Mouse (Mus musculus) hindbrain, embryonic 11.5 days (tissue): Measurements from ENCODE around the gene Snrpa1. TPM values are rescaled to one million over a fixed set of nuclear protein-coding genes. Genes with fewer than 3 reads are reported as not detected.
"Not testable (repeated sequence)": the region's sequence is repeated elsewhere in the genome, so short reads cannot be mapped to it uniquely, and the experiment has no call there.

ENCODE experiments used
- ATAC-seq: fragments of 200-750 bp; cut with Nextera tagmentation; 2 replicates; pipeline ENCODE4 v1.8.0; 2017; ENCODE audit warnings: mild to moderate bottlenecking, moderate TSS enrichment, moderate library complexity; ENCODE audit not compliant: low FRiP score
- DNase-seq: peaks from one replicate; pipeline ENCODE4 v3.0.0-alpha.2; 2015; ENCODE audit warnings: low spot score
- H3K27ac ChIP-seq: fragments of 300-500 bp; sonication (generic); 2 replicates; pipeline ENCODE4 v1.5.1; 2014; ENCODE audit warnings: mild to moderate bottlenecking, low read depth, low read length
- H3K27me3 ChIP-seq: fragments of 300-500 bp; sonication (generic); 2 replicates; pipeline ENCODE4 v1.6.1; 2014; ENCODE audit warnings: mild to moderate bottlenecking, low read length, moderate library complexity, mixed read lengths; ENCODE audit not compliant: control insufficient read depth, insufficient read depth
- H3K36me3 ChIP-seq: fragments of 300-500 bp; sonication (generic); 2 replicates; pipeline ENCODE4 v1.6.1; 2014; ENCODE audit warnings: mild to moderate bottlenecking, low read length, moderate library complexity, mixed read lengths; ENCODE audit not compliant: control insufficient read depth, insufficient read depth
- H3K4me1 ChIP-seq: fragments of 300-500 bp; sonication (generic); replicated peaks from 2 replicates; pipeline ENCODE4 v1.6.1; 2014; ENCODE audit warnings: low read length, mixed read lengths; ENCODE audit not compliant: control insufficient read depth, insufficient read depth
- H3K4me2 ChIP-seq: fragments of 300-500 bp; sonication (generic); replicated peaks from 2 replicates; pipeline ENCODE4 v1.6.1; 2014; ENCODE audit warnings: mild to moderate bottlenecking, low read depth, low read length
- H3K4me3 ChIP-seq: fragments of 300-500 bp; sonication (generic); 2 replicates; pipeline ENCODE4 v1.5.1; 2014; ENCODE audit warnings: low read depth, low read length
- H3K9ac ChIP-seq: fragments of 300-500 bp; sonication (generic); 2 replicates; pipeline ENCODE4 v1.6.1; 2014; ENCODE audit warnings: low read depth, low read length
- H3K9me3 ChIP-seq: fragments of 300-500 bp; sonication (generic); 2 replicates; pipeline ENCODE4 v1.6.1; 2016; ENCODE audit warnings: low read length; ENCODE audit not compliant: control insufficient read depth
- WGBS: fragments of 180-500 bp; shearing (Covaris S2); extraction: QIAGEN DNeasy Blood & Tissue Kit; methylation state at CpG from one replicate; pipeline ENCODE4 v1.1.7; 2014; 5-methylcytosine and 5-hydroxymethylcytosine counted together
- polyA plus RNA-seq: library from polyadenylated mRNA; unstranded; fragments of >200 nt; fragmentation: Nextera tagmentation; extraction: Ambion mirVana; gene quantifications from 2 replicates; pipeline ENCODE4 v1.2.1, GENCODE M21; 2014

Snrpa1 gene
- polyA plus RNA-seq, 1 experiment from 2014 or later, result 234 TPM

GRCm38 (mm10) chr7:66043552-66044459, 15.0 kb upstream of the Snrpa1 start, which contains the start of gene Gm45213:
Gene Gm45213, plus strand, starts transcription at chr7:66043602.
- no peaks in the 10 kb centered on the region for H3K36me3 ChIP-seq
- no peak within 1 kb of the TSS for H3K27ac ChIP-seq
- no peaks in the 10 kb centered on the region for H3K9me3 ChIP-seq
- no peak within 1 kb of the TSS for H3K4me3 ChIP-seq
- ATAC-seq (no peak), DNase-seq (no peak)
- H3K27me3 ChIP-seq, result 0 out of 2 replicates have a peak, but pooled peaks cover 2% of the 10 kb centered on the region
- H3K9ac ChIP-seq, result no peak within 1 kb of the TSS
- 0 out of 2 replicates have a peak, but pooled peaks cover 2% of the 10 kb centered on the region for H3K4me1 ChIP-seq
- H3K4me2 ChIP-seq, result no peak within 1 kb of the TSS
- WGBS, result 74% methylated on average over 10 of the region's 10 CpGs

- Histone ChIP-seq H3K27me3 (0 out of 2 replicates have a peak, but pooled peaks cover 2% of the 10 kb centered on the region), H3K9me3 (no peaks in the 10 kb centered on the region), H3K9ac (no peak overlapping the region), H3K4me1 (0 out of 2 replicates have a peak, but pooled peaks cover 2% of the 10 kb centered on the region), H3K27ac (no peak overlapping the region), H3K36me3 (no peaks in the 10 kb centered on the region), H3K4me3 (no peak overlapping the region), H3K4me2 (no peak overlapping the region)
- ATAC-seq (peak; percentile 55; the same call in 1 of the 2 replicates), DNase-seq (no peak)
- WGBS, result 35% methylated on average over 9 of the region's 9 CpGs
Measured at GRCm38 (mm10) chr7:66044617-66045016, 14.2 kb upstream of the Snrpa1 start.

- Histone ChIP-seq H3K27me3 (0 out of 2 replicates have a peak, but pooled peaks cover 2% of the 10 kb centered on the region), H3K9me3 (no peaks in the 10 kb centered on the region), H3K9ac (no peak overlapping the region), H3K36me3 (no peaks in the 10 kb centered on the region), H3K27ac (no peak overlapping the region), H3K4me1 (0 out of 2 replicates have a peak, but pooled peaks cover 2% of the 10 kb centered on the region), H3K4me2 (no peak overlapping the region), H3K4me3 (no peak overlapping the region)
- 51% methylated on average over 17 of the region's 17 CpGs for WGBS
- DNase-seq (no peak), ATAC-seq (no peak)
Measured at GRCm38 (mm10) chr7:66046921-66047918, 11.6 kb upstream of the Snrpa1 start.

- H3K27ac ChIP-seq, result no peak overlapping the region
- no peak overlapping the region for H3K9ac ChIP-seq
- no peak overlapping the region for H3K4me3 ChIP-seq
- no peaks in the 10 kb centered on the region for H3K36me3 ChIP-seq
- DNase-seq (no peak), ATAC-seq (no peak)
- no peak overlapping the region for H3K4me2 ChIP-seq
- H3K9me3 ChIP-seq, result no peaks in the 10 kb centered on the region; the same call in 1 of the 2 replicates
- 74% methylated on average over 4 of the region's 4 CpGs for WGBS
- 0 out of 2 replicates have a peak, but pooled peaks cover 2% of the 10 kb centered on the region for H3K27me3 ChIP-seq
- H3K4me1 ChIP-seq, result 0 out of 2 replicates have a peak, but pooled peaks cover 2% of the 10 kb centered on the region
Measured at GRCm38 (mm10) chr7:66047975-66048374, 10.8 kb upstream of the Snrpa1 start.

- no peak for DNase-seq
- ATAC-seq, result no peak
- Histone ChIP-seq H3K4me3 (no peak overlapping the region), H3K27ac (no peak overlapping the region), H3K4me2 (no peak overlapping the region), H3K4me1 (0 out of 2 replicates have a peak, but pooled peaks cover 2% of the 10 kb centered on the region), H3K36me3 (no peaks in the 10 kb centered on the region), H3K9ac (no peak overlapping the region), H3K27me3 (0 out of 2 replicates have a peak, but pooled peaks cover 2% of the 10 kb centered on the region), H3K9me3 (no peaks in the 10 kb centered on the region; the same call in 1 of the 2 replicates)
- WGBS, result 83% methylated on average over 12 of the region's 12 CpGs
Measured at GRCm38 (mm10) chr7:66048446-66049230, 10.2 kb upstream of the Snrpa1 start.

- no peak for DNase-seq
- no peak overlapping the region for H3K27ac ChIP-seq
- no peak overlapping the region for H3K9ac ChIP-seq
- H3K4me1 ChIP-seq, result no peaks in the 10 kb centered on the region
- no peaks in the 10 kb centered on the region for H3K36me3 ChIP-seq
- H3K9me3 ChIP-seq, result no peaks in the 10 kb centered on the region; the same call in 1 of the 2 replicates
- no peak for ATAC-seq
- no peaks in the 10 kb centered on the region for H3K27me3 ChIP-seq
- 88% methylated on average over 4 of the region's 4 CpGs for WGBS
- H3K4me2 ChIP-seq, result no peak overlapping the region
- no peak overlapping the region for H3K4me3 ChIP-seq
Measured at GRCm38 (mm10) chr7:66053946-66054483, 4.8 kb upstream of the Snrpa1 start.

- not testable (repeated sequence) for H3K4me3 ChIP-seq, H3K4me1 ChIP-seq, H3K9ac ChIP-seq, H3K27ac ChIP-seq, H3K36me3 ChIP-seq, H3K9me3 ChIP-seq, H3K27me3 ChIP-seq, H3K4me2 ChIP-seq, ATAC-seq
- WGBS, result 15% methylated on average over 2 of the region's 2 CpGs
- peak; percentile 64 for DNase-seq
Measured at GRCm38 (mm10) chr7:66055356-66055755, 3.4 kb upstream of the Snrpa1 start.
